Mouse (Mus musculus) kidney, postnatal 14 days (tissue): ENCODE results near the gene Cadm1.

ENCODE experiments used
- DNase-seq: peaks from one replicate; pipeline ENCODE4 v3.0.0; 2022; ENCODE audit warnings: mixed read lengths

Gene Cadm1

GRCm38 (mm10) chr9:47749160-47749559 lies 219.2 kb downstream of the Cadm1 start:
- DNase-seq = no peak

- no peak for DNase-seq
Measured at GRCm38 (mm10) chr9:47752516-47752915, 222.5 kb downstream of the Cadm1 start.

- DNase-seq = no peak
Measured at GRCm38 (mm10) chr9:47753127-47753526, 223.2 kb downstream of the Cadm1 start.

GRCm38 (mm10) chr9:47755119-47755518 lies 225.1 kb downstream of the Cadm1 start:
- no peak for DNase-seq

GRCm38 (mm10) chr9:47757798-47758197 lies 227.8 kb downstream of the Cadm1 start:
- no peak for DNase-seq

GRCm38 (mm10) chr9:47758320-47758719 lies 228.3 kb downstream of the Cadm1 start:
- DNase-seq = no peak

- no peak for DNase-seq
Measured at GRCm38 (mm10) chr9:47759807-47760206, 229.8 kb downstream of the Cadm1 start.

- no peak for DNase-seq
Measured at GRCm38 (mm10) chr9:47761601-47762000, 231.6 kb downstream of the Cadm1 start.

- DNase-seq = no peak
Measured at GRCm38 (mm10) chr9:47762913-47763312, 232.9 kb downstream of the Cadm1 start.

- DNase-seq = no peak
Measured at GRCm38 (mm10) chr9:47764920-47765319, 234.9 kb downstream of the Cadm1 start.

- DNase-seq = no peak
Measured at GRCm38 (mm10) chr9:47765323-47765722, 235.3 kb downstream of the Cadm1 start.

- DNase-seq = no peak
Measured at GRCm38 (mm10) chr9:47766342-47766741, 236.4 kb downstream of the Cadm1 start.

- no peak for DNase-seq
Measured at GRCm38 (mm10) chr9:47770836-47771235, 240.9 kb downstream of the Cadm1 start.

GRCm38 (mm10) chr9:47771953-47772352 lies 242.0 kb downstream of the Cadm1 start:
- no peak for DNase-seq

GRCm38 (mm10) chr9:47772750-47773149 lies 242.8 kb downstream of the Cadm1 start:
- DNase-seq = no peak

- DNase-seq = no peak
Measured at GRCm38 (mm10) chr9:47776941-47777919, 247.3 kb downstream of the Cadm1 start.

GRCm38 (mm10) chr9:47778438-47778837 lies 248.5 kb downstream of the Cadm1 start:
- no peak for DNase-seq

GRCm38 (mm10) chr9:47779291-47779690 lies 249.3 kb downstream of the Cadm1 start:
- no peak for DNase-seq

GRCm38 (mm10) chr9:47786642-47787041 lies 256.7 kb downstream of the Cadm1 start:
- DNase-seq = no peak

GRCm38 (mm10) chr9:47798478-47798877 lies 268.5 kb downstream of the Cadm1 start:
- DNase-seq = peak; percentile 3

GRCm38 (mm10) chr9:47801242-47801641 lies 271.3 kb downstream of the Cadm1 start:
- DNase-seq = no peak

GRCm38 (mm10) chr9:47802527-47802926 lies 272.6 kb downstream of the Cadm1 start:
- no peak for DNase-seq

GRCm38 (mm10) chr9:47803531-47804105 lies 273.6 kb downstream of the Cadm1 start:
- no peak for DNase-seq

- DNase-seq = no peak
Measured at GRCm38 (mm10) chr9:47805658-47806057, 275.7 kb downstream of the Cadm1 start.
